Mouse (Mus musculus): ENCODE measurements around the gene Rapgef2.
A peak's percentile ranks its signal among the peaks of the same experiment; 100 is the strongest.

Gene Rapgef2

GRCm38 (mm10) chr3:79286376-79287107 lies at the start of gene Rapgef2:
Rapgef2 (minus strand) TSS chr3:79286517.
- peak; percentile 43 to 68 for DNase-seq (ENCODE audit: low spot score in 2 of 2)

- no peak for DNase-seq (ENCODE audit: low spot score in 2 of 2)
These were observed 47.4 kb upstream of the Rapgef2 start for GRCm38 (mm10) chr3:79333643-79334200.

DNA sequence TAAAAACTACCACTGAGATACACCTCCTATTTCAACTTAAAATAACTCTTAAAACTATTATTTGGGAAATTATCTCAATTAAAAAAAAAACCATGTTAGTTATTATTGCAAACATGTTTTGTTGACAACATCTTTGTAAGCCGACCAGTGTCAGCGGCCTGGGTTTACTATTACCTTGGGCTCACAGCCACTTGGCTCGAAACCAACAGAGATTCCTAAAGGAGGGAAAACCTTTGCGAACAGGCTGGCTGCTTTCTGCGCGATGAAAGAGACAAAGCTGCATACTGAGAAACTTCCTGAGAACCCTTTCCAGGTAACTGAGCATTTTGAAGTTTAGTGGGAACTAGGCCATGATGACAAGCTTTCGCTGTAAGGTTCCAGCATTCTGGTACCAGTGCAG lies 46.7 kb upstream of the Rapgef2 start:
- no peak for DNase-seq (ENCODE audit: low spot score in 2 of 2)

DNA sequence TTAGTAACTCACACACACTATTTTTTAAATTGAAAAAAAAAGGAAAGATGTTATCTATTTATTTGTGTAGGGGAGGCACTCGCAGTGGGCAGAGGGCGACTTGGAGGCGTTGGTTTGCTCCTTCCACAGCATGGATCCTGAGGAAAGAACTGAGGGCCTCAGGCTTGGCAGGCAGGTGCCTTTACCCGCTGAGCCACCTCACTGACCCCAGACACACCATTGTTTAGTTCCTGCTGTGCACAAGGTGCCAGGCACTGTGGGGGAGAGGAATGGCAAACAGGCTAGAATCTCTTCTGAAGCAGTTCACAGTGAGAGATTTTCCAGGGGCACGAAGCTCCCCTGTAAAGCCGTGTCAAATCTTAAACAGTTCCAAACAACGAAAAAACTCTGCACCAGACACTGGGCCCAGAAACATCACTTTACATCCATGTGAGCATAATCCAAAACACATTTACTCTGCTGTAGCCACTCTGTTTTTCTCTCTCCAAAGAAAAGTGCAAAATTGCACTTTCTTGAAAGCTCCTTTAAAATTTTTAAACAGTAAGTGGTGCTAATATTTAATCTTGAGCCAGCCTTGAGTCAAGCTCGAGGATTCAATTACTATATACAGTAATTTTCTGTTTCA lies 43.5 kb upstream of the Rapgef2 start:
- no peak for DNase-seq (ENCODE audit: low spot score in 2 of 2)

DNA sequence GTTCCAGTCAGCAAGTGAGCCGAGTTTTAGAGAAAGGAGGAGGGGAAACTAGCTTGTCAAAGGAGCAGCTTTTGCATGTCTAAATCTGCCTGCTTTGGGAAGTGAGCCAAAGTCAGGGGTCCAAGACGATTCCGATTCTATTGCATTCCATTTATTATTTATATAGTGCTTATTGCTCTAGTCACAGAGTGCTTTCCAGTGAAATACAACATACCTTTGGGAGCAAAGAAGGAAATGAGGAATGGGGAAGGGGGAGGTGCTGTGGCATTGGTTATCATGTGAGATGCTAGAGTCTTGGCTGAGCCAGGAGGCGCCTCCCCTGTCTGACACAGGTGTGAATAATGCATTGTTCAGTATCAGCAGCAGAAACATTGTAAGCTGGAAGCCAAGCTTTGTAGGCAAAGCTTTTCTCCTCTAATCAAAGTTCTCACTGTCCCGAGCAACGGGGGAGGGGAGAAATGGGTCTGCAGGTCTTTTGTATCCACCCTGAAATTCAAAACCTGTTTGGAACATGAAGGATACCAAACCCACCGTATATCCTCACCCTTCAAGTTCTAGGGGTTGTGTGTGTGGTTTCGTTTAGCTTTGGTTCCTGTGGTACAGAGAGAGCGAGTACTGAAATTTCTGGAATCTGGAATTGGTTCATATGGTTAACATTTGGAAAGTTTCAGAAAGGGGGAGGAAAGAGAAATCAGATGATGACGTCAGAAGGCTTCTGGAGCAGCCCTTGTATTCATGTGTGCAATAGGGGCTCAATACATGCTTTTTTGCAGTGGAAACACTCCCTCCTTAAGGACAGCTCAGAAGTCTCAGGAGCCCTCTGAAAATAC lies 38.6 kb upstream of the Rapgef2 start:
- DNase-seq (ENCODE audit: low spot score in 2 of 2) = no peak

GRCm38 (mm10) chr3:79314006-79314698 lies 27.8 kb upstream of the Rapgef2 start:
- DNase-seq (ENCODE audit: low spot score in 2 of 2) = peak; percentile 67 to 68

DNA sequence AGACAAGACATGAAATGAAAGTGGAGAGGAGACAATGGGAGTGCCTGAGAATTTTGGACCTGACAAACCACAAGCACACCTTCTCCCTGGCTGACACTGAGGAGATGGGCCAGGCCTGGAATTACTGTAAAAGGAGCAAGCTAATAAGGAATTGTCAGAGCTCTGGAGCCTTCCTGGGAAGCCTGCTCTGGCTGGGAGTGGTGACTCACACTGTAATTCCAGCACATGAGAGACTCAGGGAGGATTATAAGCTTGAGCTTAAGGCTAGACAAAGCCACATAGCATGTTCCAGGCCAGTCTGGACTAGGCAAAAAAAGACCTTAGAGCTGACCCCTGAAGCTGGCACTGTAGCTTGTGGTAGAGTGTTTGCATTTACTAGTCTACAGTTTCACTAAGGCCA lies 25.6 kb upstream of the Rapgef2 start:
- no peak for DNase-seq (ENCODE audit: low spot score in 2 of 2)

- no peak for DNase-seq (ENCODE audit: low spot score in 2 of 2)
These were observed 23.9 kb upstream of the Rapgef2 start for GRCm38 (mm10) chr3:79310184-79310583.

GRCm38 (mm10) chr3:79308605-79309004 lies 22.3 kb upstream of the Rapgef2 start:
- no peak for DNase-seq (ENCODE audit: low spot score in 2 of 2)

DNA sequence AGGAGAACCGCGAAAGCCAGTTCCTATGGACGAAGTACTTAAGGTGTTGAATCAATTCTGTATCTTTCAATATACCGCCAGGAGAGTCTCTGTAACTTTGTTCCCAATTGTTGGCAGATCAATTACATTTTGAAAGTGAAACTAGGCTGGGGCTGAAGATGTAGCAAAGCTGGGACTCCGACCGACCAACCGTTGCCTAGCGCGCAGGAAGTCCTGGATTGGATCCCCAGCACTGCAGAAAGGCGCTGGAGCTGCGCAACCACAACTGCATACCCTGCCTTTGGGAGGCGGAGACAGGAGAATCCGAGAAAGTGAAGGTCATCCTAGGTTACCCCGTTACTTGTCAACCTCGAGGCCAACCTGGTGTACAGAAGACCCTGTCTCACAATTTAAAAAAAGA lies 13.1 kb upstream of the Rapgef2 start:
- no peak for DNase-seq (ENCODE audit: low spot score in 2 of 2)

DNA sequence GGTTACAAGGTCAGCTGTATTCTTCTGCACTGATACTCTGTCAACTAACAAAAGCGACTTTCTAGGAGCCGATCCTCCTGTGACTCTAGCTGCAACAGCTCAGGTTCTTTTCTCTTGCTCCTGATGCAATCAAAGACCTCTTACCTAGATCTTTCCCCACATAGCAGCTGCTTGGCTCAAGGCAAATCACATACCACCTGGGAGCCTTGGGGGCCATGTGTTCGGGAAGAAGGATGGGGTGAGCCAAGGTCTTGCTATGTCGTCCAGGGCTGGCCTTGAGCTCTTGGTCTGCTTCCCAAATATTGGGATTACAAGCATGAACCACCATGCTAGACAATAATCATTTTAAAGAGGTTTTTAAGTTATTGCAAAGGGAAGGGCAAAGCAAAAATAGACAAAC lies 11.0 kb upstream of the Rapgef2 start:
- no peak for DNase-seq (ENCODE audit: low spot score in 2 of 2)

DNA sequence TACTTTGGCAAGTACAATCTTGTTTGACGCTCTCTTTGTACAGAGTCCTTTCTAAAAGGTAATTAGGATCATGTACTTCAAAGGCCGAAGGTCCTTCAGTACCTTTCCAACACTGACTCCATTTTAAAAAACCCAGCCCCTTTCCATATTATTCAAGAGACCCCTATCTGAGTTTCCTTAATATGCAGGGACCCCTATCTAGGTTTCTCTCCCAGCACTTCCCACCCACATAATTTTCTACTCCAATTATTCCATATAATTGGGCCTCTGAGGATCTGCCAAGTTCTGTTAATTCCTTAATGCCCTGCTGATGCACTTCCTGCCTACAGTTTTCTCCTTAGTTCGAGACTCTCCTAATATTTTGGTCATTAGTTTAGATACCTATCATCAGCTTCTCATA lies 10.3 kb upstream of the Rapgef2 start:
- no peak for DNase-seq (ENCODE audit: low spot score in 2 of 2)

DNA sequence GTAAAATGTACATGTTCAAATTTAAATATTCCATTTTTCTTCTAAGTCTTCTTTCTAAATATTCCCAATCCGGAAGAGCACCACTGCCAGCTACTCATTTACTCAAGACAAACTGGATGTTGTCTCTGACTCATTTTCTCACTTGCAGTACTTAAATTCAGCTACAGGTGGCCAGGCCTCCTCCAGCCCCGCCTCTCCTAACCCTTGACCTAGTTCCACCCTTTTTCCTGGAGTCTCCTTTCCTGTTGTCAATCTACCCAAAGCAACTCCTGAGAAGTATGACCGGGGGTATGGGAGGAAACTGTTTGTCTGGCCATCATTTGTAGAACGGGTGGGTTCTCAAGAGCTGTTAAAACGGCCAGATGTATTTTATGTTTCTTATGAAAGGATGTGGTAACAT lies 9.7 kb upstream of the Rapgef2 start:
- DNase-seq (ENCODE audit: low spot score in 2 of 2) = no peak

GRCm38 (mm10) chr3:79294701-79295100 lies 8.4 kb upstream of the Rapgef2 start:
- no peak for DNase-seq (ENCODE audit: low spot score in 2 of 2)

DNA sequence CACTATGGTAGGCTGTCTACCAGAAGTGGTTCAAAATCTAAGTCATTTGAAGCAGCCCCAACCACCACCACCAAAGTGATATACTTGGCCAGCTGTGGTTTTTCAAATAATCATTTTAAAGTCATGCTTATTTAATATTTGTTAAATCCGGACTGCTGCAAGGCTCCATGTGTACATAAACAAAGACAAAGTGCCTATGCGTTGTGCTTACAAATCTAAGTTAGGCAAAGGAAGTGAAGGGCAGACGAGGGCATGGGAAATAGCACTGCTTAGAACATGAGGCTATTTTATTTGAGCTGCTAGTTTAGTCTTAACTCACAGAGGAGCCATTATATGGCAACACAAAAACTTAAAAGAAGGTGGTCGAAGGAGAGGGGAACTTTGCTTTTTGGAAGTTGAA lies 6.7 kb upstream of the Rapgef2 start:
- DNase-seq (ENCODE audit: low spot score in 2 of 2) = no peak

DNA sequence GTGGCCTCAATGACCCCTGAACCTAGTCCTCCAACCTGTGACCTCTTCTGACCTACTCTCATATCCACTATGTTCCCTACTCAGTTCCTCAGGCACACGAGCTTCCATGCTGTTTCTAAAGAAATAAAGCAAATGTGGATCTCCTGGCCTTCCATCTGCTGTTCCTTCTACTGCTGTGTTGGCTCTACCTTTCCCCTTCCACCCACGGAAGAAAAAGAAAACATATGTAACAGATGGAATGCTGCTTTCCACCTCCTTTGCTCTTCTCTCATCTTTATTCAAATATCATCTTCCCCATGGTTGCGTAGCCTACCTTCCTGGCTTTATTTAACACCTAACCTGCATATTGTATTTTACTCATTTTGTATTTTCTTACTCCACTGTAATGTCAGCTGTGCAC lies 2.7 kb upstream of the Rapgef2 start:
- DNase-seq (ENCODE audit: low spot score in 2 of 2) = no peak

DNA sequence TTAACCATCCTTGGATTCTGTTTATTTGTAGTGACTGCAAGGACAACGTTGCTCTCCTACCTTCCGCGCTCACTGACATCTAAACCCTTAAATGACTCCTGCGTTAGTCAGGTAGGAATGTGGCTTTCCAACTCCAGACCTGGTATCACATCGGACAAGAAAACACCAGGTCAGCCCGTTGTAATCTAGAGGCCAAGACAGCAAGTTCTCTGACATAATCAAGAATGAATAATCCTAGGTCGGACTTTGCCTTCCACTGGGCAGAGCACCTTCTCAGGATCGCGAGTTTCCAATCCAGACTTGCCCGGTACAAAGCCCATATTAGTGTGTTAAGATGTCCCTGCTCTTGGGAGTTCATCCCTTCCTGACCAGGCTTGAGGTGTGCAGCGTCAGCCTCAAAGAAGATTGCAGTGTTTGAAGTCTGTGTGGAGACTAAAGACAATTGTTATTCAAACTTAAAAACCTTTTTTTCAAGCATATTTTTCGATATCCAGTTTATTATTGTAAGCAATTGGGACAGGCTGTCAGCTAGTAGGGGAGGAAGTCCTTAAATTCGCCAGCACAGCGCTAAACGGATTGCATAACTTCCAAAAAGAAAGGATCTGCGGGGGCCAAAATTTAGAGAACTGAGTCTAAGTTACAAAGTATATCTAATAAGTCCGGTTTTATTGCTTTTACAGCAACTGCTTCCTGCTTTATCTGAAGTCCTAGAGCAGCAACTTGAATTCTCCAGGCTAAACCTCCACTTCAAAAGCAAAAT lies 1.6 kb upstream of the Rapgef2 start:
- no peak for DNase-seq (ENCODE audit: low spot score in 2 of 2)

DNA sequence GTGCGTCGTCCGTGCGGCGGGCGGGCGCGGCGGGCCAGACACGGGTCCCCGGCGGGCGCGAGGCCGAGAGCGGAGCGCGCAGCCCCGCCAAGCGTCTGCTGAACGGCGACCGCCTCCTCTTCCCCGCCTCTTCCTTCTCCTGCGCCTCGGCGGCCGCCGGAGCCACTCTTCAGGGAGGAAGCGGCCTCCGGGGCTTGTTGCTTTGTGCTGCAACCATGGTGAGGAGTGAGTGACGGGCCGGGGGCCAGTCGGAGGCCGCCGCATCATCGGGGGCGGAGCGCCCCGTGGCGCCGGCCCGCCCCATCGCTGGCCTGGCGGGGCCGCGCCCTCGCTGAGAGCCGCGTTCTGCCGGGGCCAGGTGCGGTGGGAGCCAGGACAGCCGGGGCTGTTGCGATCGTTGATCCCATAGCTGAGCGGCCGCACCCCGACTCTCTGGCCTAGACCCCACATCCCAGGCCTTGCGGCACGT lies 825 bp upstream of the Rapgef2 start:
- DNase-seq (ENCODE audit: low spot score in 2 of 2) = peak; percentile 92 to 95

- no peak for DNase-seq (ENCODE audit: low spot score in 2 of 2)
These were observed 314 bp downstream of the Rapgef2 start for GRCm38 (mm10) chr3:79286031-79286375.

GRCm38 (mm10) chr3:79285097-79285675 lies 1.1 kb downstream of the Rapgef2 start:
- DNase-seq (ENCODE audit: low spot score in 2 of 2) = no peak

DNA sequence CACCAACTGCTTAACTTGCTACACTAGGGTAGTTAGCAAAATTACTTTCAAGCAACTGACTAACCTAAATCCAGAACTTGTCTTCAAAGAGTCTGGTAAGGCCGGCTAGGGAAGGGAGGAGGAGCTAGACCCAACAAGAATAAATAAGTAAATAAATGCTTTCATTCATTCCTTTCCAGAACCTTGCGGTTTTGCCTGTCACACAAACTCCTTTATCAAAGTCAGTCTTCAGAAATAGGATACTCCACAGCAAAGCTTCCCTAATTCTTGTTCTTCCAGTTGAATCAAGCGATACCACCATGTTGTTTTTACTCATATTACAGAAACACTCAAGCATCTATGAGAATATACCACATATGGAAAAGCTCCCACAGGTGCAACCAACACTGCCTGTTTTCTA lies 2.3 kb downstream of the Rapgef2 start:
- DNase-seq (ENCODE audit: low spot score in 2 of 2) = no peak

Measured in frontal cortex, postnatal 10 days (tissue).